Mouse (Mus musculus) layer of hippocampus, postnatal 10 days (tissue): ENCODE results near the gene Nlrc3. TPM values are rescaled to one million over a fixed set of nuclear protein-coding genes. Genes with fewer than 3 reads are reported as not detected.
"Not testable (repeated sequence)": the region's sequence is repeated elsewhere in the genome, so short reads cannot be mapped to it uniquely, and the experiment has no call there.

ENCODE experiments used
- DNase-seq, 2 experiments: peaks; one replicate each; pipeline ENCODE4 v3.0.0; 2021; ENCODE audit warnings: low spot score in 2 of 2
- long read RNA-seq: library from polyadenylated mRNA; stranded (forward); transcript quantifications from one replicate; pipeline ENCODE4 v2.0.0, GENCODE M21; 2023
- total RNA-seq, 2 experiments: library from RNA; stranded (reverse); gene quantifications; 2 replicates each; pipeline ENCODE4 v1.2.3; 2021

The Nlrc3 gene
- total RNA-seq = 1 to 10 TPM; 2.3 to 2.5 TPM
- long read RNA-seq, partial matches to known transcripts = 0 of 3 reads
- long read RNA-seq, other reads (novel, unspliced or antisense) = 3 of 3 reads

DNA sequence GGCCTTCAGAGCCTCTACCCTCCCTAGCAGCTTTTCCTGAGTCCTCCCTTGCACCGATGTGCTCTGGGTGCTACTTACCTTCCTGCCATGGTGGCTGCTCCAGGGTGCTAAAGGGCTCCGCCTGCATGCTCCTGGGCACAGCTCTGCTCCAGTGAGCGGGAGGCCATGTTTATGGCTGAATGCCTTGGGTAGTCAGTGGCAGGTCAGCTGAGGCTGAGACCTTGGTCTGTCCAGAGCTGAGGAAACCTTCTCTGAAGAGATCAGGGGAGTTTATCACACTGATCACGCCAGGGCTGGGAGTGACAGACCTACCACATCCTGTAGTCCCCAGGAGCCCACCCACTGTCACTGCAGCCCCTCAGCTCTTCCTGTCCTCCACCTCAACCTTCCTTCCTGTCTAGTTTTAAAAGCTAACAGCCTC, at the start of gene Nlrc3:
TSS of gene Nlrc3 (minus strand) at position 382 of the 421 bp plus-strand sequence.
- DNase-seq = no peak

DNA sequence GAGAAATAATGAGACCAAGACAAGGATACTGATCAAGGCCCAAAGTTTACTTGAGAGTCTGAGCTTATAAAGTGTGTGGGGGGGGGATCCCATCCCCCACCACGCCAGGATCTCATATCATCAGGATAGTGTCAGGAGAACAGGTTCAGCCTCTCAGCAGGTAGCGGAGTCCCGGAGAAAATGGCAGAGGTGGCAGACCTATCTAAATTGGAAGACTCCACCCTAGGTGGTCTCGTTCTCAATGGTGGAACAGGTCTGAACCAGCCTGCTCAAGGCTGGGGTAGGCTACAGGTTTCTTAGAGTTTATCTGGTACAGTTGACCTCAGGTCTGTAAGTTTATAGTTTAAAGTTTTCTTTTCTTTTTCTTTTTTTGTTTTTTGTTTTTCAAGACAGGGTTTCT, 46.3 kb upstream of the Nlrc3 start:
- no peak for DNase-seq

DNA sequence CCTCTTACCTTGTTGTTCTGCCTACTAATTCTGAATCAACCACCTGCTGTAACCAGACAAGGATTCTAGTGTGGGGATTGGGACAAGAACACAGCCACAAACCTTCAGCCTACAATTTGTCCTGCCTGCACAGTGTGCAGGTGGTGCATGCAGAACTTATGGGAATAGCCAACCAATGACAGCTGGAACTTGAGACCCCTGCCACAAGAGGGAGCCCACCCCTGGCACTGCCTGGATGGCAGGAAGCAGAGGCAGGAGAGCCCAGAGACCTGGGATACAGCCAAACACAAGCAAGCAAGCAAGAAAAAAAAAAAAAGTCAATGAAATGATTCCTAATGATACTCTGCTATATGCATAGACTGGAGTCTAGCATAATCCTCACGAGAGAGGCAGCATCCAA, 44.8 kb upstream of the Nlrc3 start:
- DNase-seq = no peak

DNA sequence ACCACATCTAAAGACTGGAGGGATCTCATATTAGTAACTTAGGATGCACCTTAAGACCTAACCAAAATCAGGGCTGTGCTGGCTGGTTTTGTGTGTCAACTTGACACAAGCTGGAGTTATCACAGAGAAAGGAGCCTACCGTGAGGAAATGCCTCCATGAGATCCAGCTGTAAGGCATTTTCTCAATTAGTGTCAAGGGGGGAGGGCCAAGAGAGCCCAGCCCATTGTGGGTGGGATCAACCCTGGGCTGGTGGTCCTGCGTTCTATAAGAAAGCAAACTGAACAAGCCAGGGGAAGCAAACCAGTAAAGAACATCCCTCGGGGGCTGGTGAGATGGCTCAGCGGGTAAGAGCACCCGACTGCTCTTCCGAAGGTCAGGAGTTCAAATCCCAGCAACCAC, 41.0 kb upstream of the Nlrc3 start:
- not testable (repeated sequence) for DNase-seq

DNA sequence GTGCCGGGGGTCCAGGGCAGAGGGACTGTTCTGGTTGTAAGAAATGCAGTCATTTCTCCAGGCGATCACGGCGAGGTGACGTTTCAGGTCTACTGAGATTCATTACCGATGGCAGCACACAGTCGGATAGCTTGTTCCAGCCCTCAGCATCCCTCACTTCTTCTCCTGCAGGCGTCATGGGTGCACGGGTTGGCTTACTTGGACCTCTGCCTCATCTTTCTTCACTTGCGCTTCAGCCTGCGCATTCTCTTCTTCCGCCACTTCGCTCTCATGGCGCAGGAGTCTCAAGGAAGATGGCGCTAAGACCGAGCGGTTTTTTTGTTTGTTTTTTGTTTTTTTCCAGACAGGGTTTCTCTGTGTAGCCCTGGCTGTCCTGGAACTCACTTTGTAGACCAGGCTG, 40.4 kb upstream of the Nlrc3 start:
- not testable (repeated sequence) for DNase-seq

DNA sequence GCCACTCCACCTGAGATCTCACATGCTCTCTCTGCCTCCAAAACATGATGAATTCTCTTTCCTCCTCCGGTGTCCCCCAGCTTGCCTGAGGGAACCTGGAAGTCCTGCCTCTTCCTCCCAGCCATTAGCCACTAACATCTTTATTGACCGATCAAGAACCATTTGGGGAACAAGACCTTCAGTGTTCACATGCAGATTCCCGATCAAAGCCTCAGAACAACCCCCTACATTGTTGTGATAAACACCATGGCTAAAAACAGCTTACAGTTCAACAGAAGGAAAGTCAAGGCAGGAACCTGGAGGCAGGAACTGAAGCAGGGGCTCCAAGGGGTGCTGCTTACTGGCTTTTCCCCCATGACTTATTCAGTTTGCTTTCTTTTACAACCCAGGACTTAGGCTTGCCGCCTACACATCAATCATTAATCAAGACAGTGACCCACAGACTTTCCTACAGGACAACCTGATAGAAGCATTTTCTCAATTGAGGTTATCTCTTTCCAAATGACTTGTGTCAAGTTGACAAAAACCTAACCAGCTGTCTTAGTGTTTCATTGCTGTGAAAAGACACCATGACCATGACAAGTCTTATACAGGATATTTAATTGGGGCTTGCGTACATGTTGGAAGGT, 37.7 kb upstream of the Nlrc3 start:
- no peak for DNase-seq

DNA sequence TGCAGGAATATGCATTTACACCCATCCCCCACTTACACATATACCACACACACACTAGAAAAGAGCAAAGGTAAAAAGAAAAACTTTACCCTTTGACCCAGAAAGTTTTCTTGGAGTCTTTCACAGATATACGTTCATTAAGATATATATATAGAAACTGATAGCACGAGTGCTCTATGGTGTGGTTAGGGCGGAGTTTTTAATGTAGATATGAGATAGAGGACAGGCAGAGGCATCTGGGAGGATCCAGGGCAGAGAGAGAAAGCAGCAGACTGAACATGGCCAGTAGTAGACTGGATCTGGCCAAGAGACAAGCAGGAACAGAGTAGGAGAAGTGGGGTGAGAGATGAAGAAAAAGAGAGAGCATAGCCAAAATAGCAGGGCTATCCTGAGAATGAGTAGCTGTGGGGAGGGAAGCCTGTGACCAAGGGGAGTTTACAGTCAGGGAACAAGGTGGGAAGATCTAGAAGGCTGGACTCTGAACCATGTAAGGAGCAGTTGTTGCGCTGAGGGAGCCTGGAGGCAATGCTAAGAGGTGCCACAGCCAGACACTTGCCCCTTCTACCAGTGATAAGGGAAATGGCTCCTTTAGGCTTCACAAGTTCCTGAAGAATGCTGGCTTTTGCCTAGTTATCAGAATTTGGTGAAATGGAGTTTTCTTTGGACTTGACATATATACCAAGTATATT, 36.6 kb upstream of the Nlrc3 start:
- DNase-seq = no peak

DNA sequence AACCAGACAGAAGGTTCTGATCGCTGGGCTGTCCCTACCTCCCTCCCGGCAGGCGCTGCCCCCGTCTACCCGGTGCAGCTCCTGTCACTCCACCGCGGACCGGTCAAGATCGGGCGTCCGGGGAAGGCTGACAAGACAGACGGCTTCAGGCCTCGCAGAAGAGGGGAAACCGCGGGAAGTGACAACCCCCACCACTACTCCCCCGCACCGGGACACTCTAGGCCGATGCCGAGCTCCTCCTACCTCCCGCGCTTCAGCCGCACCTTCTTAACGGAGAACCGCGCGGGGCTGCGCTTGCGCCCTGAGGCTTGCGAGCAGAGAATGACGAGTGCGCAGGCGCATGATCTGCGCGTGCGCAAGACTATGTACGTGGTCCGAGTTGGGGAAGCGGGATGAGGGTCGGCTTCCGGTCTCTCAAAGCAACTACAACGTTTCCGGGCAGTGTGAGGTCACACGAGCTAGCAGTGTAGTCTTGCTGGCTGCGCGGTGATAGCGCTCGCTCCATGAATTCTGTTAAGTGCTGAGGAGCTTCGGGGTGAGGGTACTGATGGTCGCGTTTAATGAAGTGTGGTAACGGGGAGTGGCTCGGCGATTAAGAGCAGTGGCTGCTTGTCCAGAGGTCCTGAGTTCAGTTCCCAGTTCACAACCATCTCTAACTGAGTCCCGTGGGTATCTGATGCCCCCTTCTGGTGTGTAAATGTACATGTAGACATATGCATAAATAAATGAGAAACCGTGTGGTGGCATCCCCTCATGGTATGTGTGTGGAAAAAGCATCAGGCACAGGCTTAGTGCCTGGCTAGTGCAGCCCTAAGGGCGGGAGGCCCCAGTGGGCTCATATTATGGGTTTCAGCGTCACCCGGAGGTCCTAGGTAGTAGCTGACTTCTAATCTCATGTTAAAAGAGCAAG, 27.3 kb upstream of the Nlrc3 start, which contains the start of gene Slx4:
TSS of gene Slx4 (minus strand) at position 282 of the 910 bp plus-strand sequence.
- peak; percentile 94 to 96 for DNase-seq

DNA sequence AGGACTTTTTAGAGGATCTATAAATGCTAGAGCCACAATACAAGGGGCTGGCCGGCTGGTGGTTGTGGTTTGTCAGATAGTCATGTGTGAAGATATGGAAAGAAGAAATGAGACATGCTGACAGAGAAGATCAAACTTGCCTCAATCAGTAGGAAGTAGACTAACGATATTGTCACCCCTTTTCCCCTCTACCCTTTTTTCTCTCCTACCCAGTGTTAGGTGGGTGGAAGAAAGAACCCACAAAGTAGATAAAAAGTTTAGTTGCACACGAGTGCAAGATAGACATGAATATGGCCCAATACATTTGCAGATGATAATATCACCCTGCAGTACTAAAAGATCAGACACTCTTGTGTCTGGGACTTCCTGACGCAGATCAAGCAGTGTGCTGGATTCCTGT, 12.0 kb upstream of the Nlrc3 start:
- no peak for DNase-seq

DNA sequence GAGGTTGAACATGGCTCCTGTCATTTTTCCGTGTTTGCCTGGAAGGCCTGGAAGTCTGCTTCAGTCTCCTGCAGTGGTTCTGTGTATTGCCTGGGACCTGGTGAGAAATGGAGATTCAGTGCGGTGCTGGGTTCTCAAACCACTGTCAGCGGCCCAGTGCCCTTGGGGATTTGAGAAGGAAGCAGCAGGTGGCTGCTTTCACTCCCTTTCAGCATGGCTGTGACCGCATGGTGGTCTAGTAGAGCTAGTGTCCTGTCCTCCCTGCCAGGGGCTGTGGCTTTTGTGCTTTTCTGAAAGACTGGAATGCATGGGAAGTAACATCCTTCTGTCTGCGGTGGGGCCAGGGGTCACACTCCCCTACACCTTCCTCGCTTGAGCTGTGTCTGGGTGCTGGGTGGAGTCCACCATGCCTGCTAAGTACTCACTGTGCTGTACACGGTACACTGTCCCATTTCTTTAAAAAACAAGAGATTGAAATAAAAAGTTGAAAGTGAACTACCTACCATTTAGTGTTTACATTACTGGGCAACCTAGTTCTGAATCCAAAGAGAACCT, 6.8 kb upstream of the Nlrc3 start:
- DNase-seq = no peak

DNA sequence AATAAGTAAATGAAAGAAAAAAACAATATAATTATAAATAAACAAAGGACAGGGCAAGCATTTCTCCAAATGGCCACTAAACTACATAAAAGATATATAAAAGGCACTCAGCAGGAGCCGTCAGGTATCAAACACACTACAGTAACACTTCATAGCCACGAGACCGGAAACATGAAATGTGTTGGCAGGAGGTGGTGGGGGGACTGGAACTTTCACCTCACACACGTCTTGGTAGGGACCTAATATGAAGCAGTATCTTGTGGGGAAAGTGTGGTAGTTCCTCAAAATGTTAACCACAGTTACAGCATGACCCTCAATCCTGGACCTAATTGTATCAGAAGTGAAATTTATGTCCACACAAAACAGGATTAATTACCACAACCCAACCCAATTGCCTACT, 5.7 kb upstream of the Nlrc3 start:
- DNase-seq = no peak

DNA sequence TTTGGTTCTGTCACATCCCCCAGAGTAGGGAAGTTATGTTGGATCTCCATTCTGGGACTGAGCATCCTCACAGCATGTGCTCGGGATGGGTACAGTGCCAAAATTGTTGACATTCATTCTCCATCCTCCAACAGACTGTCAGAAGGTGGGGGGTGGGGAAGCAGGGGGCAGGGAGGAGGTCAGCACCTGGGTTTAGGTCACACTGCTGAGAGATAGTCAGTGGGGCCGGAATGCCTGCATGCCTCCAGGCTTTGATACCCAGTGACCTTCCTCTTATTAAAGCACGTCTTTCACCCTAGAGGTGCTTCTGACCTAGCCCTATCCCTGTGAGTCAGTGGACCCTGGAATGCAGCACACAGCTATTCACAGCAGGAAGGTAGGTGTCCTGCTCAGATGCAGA, 280 bp upstream of the Nlrc3 start:
- no peak for DNase-seq

DNA sequence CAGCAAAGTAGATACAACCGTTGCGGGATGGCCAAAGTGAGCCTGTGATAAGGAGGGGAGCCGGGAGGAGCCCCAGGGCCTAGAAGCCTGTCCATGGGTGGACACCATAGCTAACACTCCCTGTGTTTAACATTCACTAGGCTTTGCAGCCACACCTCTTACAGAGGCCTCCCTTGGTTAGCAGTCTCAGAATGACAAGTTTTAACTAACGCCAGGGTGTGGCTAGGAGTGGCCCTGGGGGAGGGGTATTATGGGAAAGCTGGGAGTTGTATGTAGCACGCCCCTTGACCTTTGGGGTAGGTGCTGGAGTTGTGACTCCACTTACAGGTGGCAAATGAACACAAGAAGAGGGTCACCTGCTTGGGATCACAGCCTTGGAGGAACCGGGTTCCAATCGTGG, 774 bp downstream of the Nlrc3 start:
- no peak for DNase-seq

DNA sequence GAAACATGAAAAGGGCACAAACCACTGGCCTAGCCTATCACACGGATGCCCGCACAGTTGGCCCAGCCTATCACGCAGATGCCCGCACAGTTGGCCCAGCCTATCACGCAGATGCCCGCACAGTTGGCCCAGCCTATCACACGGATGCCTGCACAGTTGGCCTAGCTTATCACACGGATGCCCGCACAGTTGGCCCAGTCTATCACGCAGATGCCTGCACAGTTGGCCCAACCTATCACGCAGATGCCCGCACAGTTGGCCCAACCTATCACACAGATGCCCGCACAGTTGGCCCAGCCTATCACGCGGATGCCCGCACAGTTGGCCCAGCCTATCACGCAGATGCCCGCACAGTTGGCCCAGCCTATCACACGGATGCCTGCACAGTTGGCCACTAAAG, 2.0 kb downstream of the Nlrc3 start:
- DNase-seq = not testable (repeated sequence)

DNA sequence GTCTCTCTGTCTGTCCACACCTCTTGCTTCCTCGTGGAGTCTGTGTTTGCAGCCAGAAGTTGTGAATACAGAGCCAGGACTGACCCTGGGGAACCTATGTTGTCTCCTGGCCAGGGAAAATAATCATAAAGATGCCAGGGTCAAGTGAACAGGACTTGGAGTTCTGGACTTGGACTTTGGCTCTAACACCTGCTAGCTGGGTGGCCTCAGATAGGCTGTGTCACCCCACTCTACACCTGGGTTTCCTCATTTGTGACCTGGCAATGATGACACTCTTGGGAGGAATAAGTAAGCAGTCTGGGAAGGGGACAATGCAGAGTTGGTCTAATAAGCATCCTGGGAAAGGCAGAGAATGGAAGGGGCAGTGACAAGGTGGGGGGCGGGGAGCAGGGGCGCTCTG, 10.9 kb downstream of the Nlrc3 start:
- no peak for DNase-seq

DNA sequence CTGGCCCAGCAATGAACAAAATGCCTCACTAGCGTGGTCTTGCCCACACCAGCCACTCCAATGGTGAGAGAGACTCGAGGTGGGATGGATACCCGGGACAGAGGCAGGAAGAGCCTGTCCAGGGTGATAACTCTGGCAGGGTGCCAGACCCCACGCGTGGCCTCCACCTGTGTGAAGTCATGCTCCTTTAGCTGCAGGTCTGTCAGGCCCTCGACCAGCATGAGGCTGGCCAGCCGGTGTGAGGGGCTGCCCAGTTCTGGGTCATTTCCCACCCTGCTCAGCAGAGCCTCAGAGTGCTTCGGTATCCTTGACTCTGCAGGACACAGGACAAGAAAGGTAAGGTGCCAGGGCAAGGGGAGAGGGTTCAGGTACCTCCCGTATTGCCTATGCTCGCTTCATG, 11.4 kb downstream of the Nlrc3 start:
- DNase-seq = no peak

DNA sequence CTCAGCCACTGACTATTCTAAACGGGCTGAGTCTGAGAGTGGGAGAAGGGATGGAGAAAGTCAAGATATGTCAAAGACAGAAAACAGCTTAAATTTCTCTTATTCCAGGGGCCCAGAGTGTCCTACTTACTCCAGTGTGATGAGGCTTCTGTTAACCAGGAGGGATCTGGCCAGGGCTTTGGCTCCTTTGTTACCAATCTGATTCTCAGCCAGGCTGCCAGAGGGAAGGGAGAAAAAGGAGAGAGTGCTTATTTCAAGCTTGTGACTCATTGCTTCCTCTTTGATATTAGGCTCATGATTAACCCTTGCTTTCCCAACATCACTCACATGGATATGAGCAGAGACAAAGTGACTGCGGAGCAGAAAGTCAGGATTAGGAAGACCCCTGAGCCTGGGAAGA, 17.2 kb downstream of the Nlrc3 start:
- no peak for DNase-seq

DNA sequence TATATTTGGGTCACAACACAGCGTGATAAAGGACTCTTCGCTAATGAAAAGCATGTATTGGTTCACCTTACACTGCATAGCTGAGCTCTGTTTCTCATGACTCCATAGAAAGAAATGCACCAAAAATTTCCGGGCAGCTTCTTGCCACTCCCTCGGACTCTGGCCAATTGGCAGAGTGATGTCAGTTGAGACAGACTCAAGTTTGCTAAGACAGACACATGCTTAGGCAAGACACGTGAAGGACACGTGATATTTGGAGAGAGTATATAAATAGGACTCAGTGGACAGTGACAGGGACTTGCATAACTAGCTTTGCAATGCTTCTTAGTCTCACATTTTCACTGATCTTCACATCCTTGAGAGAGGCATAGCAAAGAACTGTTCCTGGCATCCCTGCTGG, 20.1 kb downstream of the Nlrc3 start:
- DNase-seq = no peak

DNA sequence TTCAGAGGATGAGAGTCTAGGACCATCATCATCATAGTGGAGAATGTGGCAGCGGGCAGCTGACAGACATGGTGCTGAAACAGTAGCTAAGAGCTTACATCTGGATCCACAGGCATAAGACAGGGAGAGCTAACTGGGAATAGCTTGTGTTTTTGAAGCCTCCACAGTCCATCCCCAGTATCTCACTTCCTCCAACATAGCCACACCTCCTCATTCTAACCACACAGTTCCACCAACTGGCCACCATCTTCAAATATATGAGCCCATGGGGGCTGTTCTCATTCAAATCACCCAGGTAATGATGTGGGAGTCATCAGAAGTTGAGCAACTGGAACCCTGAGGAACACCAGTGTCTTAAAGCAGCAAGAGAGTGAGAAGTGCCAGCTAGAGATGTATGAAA, 25.3 kb downstream of the Nlrc3 start:
- DNase-seq = no peak

DNA sequence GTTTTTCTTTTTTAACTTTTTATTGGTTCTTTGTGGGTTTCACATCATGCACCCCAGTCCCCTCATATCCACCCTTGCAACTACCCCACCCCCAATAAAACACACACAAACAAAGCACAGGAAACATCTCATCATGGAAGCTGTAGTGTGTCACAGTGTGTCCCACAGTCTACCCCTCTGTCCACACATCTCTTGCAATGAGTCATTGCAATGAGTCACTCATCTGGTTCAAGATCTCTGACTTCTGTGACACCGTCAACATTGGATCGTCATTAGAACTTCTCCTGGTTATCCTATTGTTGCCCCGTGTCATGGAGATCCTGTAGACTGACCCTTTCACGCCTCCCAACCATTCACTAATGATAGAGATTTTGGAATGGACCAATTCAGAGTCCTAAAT, 41.7 kb downstream of the Nlrc3 start:
- no peak for DNase-seq

DNA sequence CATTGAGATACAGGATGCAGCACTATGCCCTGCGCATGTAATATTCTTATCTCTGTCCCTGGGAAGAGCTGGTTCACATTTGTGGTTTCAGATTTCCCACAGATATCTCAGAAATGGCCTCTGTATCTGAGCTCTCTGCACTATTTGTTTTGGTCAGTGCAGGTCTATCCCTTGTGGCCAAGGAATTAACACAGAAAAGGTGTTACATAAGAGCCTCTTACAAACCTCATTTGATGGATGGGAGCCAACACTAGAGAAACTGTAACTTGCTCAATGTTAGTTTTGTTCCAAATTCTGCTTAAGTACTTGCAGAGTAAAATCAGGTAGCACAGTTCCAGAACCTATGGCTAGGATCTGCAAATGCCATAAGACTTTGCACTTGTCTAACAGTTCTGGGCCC, 42.3 kb downstream of the Nlrc3 start:
- no peak for DNase-seq

DNA sequence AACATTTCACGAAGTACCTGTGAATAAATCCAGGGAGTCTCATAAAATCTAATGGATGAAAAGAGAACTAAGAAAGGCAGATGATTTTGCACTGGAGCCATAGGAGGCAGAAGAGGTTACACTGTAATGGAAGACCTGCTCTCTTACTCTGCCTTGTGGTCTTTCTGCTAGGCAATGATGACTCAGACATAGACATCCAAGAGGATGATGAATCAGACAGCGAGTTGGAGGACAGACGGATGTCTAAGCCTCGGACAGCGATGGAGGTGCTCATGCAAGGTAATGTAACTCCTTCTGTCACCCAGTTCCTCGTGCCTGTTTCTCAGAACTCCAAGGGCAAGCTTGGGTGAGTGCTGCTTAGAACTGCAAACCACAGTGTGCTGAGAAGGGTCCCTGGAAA, 42.9 kb downstream of the Nlrc3 start:
- DNase-seq = no peak
